Mouse (Mus musculus): Measurements from ENCODE around the gene Pts.

DNA sequence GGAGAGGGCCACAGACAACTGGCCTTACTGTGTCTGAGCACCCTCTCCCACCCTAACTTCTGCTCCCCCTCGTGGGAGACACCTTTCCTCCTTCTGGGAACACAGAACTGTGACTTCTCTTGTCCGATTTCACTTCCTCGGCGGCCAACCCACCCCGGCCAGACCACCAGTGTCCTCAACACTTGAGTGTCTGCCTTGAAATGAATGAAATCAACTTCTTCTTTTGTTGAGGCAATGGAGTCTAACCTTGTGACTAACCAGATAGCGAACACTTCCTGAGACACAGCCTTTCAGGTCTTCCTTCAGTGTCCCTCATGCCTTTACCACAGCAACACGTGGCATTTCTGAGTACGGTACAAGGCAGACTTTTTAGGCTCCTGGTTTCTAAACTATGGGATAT, 45.8 kb downstream of the Pts start:
- TF ChIP-seq POLR2A (IDR thresholded peaks at IDR 0.05; ENCODE audit: borderline replicate concordance, insufficient read depth, low read length) (no peak), CTCF (IDR thresholded peaks at IDR 0.05; ENCODE audit: borderline replicate concordance, insufficient read depth, low read depth, low read length) (no peak)
